In genomic region chr6:80181916-80182315, GRCm38 (mm10) we compare ENCODE assay signal across 28 mouse cellular contexts.
"Had no signal": no experiment of that assay in that cellular context is flagged by ENCODE, and none has a peak within 500 bp of the region (broad histone marks: within the 10 kb centered on the region; RNA-seq: fewer than 3 reads in every experiment).

No protein-coding gene starts in this region.

- H3K9ac ChIP-seq: embryonic facial prominence, embryonic 12.5 days; embryonic facial prominence, embryonic 13.5 days; embryonic facial prominence, embryonic 15.5 days; forebrain, embryonic 12.5 days; forebrain, embryonic 13.5 days; forebrain, embryonic 15.5 days; forebrain, postnatal 0 days had no signal

- ATAC-seq: forebrain, embryonic 13.5 days; forebrain, embryonic 14.5 days; forebrain, embryonic 15.5 days; forebrain, embryonic 16.5 days; forebrain, postnatal 0 days had no signal

- H3K27ac ChIP-seq: embryonic facial prominence, embryonic 10.5 days; embryonic facial prominence, embryonic 12.5 days; embryonic facial prominence, embryonic 13.5 days; embryonic facial prominence, embryonic 15.5 days; forebrain, embryonic 10.5 days; forebrain, embryonic 12.5 days; forebrain, embryonic 13.5 days; forebrain, embryonic 15.5 days; gastrocnemius, adult 2 months had no signal

- H3K4me2 ChIP-seq: embryonic facial prominence, embryonic 12.5 days; embryonic facial prominence, embryonic 13.5 days; embryonic facial prominence, embryonic 15.5 days; forebrain, embryonic 12.5 days; forebrain, embryonic 13.5 days; forebrain, embryonic 15.5 days had no signal

- H3K27me3 ChIP-seq: embryonic facial prominence, embryonic 12.5 days; embryonic facial prominence, embryonic 13.5 days; embryonic facial prominence, embryonic 15.5 days; forebrain, embryonic 12.5 days; forebrain, embryonic 13.5 days; forebrain, embryonic 15.5 days had no signal

- DNase-seq: cerebellum, adult 2 months; cerebellum, adult 8-10 months; cerebellum, adult 9-10 months; cerebellum, adult 9-11 months; cerebellum, postnatal 10 days; cerebellum, postnatal 14 days; cerebellum, postnatal 25 days; cerebellum, postnatal 36 days; embryo, embryonic 11 days; forebrain, postnatal 0 days; gastrocnemius, adult 2 months; gastrocnemius, postnatal 10 days; gastrocnemius, postnatal 14 days; gastrocnemius, postnatal 25 days; gastrocnemius, postnatal 36 days; heart, adult 11 months; heart, adult 18-20 months had no signal

- H3K4me1 ChIP-seq: embryonic facial prominence, embryonic 10.5 days; embryonic facial prominence, embryonic 12.5 days; embryonic facial prominence, embryonic 13.5 days; embryonic facial prominence, embryonic 15.5 days had no signal

- H3K36me3 ChIP-seq: embryonic facial prominence, embryonic 10.5 days; embryonic facial prominence, embryonic 12.5 days; embryonic facial prominence, embryonic 13.5 days; embryonic facial prominence, embryonic 15.5 days; forebrain, embryonic 10.5 days; forebrain, embryonic 12.5 days; forebrain, embryonic 15.5 days had no signal

- H3K9me3 ChIP-seq: embryonic facial prominence, embryonic 10.5 days; embryonic facial prominence, embryonic 12.5 days; embryonic facial prominence, embryonic 13.5 days; embryonic facial prominence, embryonic 15.5 days; forebrain, embryonic 10.5 days; forebrain, embryonic 12.5 days; forebrain, embryonic 13.5 days; forebrain, embryonic 15.5 days had no signal

- H3K4me3 ChIP-seq: embryonic facial prominence, embryonic 10.5 days; embryonic facial prominence, embryonic 12.5 days; embryonic facial prominence, embryonic 13.5 days; embryonic facial prominence, embryonic 15.5 days; erythroblast, embryonic 14.5 days; forebrain, embryonic 10.5 days; forebrain, embryonic 12.5 days; forebrain, embryonic 13.5 days; forebrain, embryonic 15.5 days; gastrocnemius, adult 2 months had no signal
